Mouse (Mus musculus): ENCODE measurements around the gene Lcp2. TPM values are rescaled to one million over a fixed set of nuclear protein-coding genes. Genes with fewer than 3 reads are reported as not detected.

Lcp2 gene
- total and polyA plus RNA-seq, 3 experiments, result 48.3 to 109 (median 52.2) TPM

GRCm38 (mm10) chr11:34008214-34008613, 38.5 kb upstream of the Lcp2 start:
- peak; percentile 29 for DNase-seq (ENCODE audit: low spot score)
- H3K4me3 ChIP-seq (ENCODE audit: low read depth, low read length), result peak overlapping the region; percentile 64; the same call in 1 of the 2 replicates
- ATAC-seq (ENCODE audit: extremely low read depth, insufficient number of reproducible peaks, low FRiP score, poor library complexity, severe bottlenecking), result peak; percentile 69
- TF ChIP-seq GATA1 (IDR thresholded peaks at IDR 0.05; ENCODE audit: borderline replicate concordance, low read length) (no peak), GATA2 (IDR thresholded peaks at IDR 0.05; ENCODE audit: borderline replicate concordance, low read depth, low read length) (no peak), TAL1 (conservative IDR thresholded peaks at IDR 0.05; ENCODE audit: low read depth, low read length) (no peak), POLR2AphosphoS5 (IDR thresholded peaks at IDR 0.05; ENCODE audit: insufficient replicate concordance, low read depth, low read length) (no peak), CTCF (IDR thresholded peaks at IDR 0.05; ENCODE audit: low read depth, low read length) (no peak)
- no peaks in the 10 kb centered on the region for H3K27me3 ChIP-seq (ENCODE audit: insufficient read depth, low read length)
- no peaks in the 10 kb centered on the region for H3K36me3 ChIP-seq (replicated peaks)
- H3K4me1 ChIP-seq (ENCODE audit: insufficient read depth, low read depth, low read length), result peaks cover 45% of the 10 kb centered on the region
- peaks cover 12% of the 10 kb centered on the region for H3K9me3 ChIP-seq (replicated peaks)

GRCm38 (mm10) chr11:34008702-34009101, 38.0 kb upstream of the Lcp2 start:
- H3K4me1 ChIP-seq (ENCODE audit: insufficient read depth, low read depth, low read length), result peaks cover 45% of the 10 kb centered on the region

GRCm38 (mm10) chr11:34009316-34010087, 37.2 kb upstream of the Lcp2 start:
- DNase-seq (ENCODE audit: low spot score), result no peak
- Histone ChIP-seq H3K4me3 (ENCODE audit: low read depth, low read length) (peak overlapping the region; percentile 23; the same call in 1 of the 2 replicates), H3K27me3 (ENCODE audit: insufficient read depth, low read length) (no peaks in the 10 kb centered on the region), H3K36me3 (replicated peaks) (no peaks in the 10 kb centered on the region), H3K4me1 (ENCODE audit: insufficient read depth, low read depth, low read length) (peaks cover 45% of the 10 kb centered on the region), H3K9me3 (replicated peaks) (peaks cover 13% of the 10 kb centered on the region)
- no peak for ATAC-seq (ENCODE audit: extremely low read depth, insufficient number of reproducible peaks, low FRiP score, poor library complexity, severe bottlenecking)
- TF ChIP-seq GATA2 (IDR thresholded peaks at IDR 0.05; ENCODE audit: borderline replicate concordance, low read depth, low read length), result no peak
- no peak for TF ChIP-seq TAL1 (conservative IDR thresholded peaks at IDR 0.05; ENCODE audit: low read depth, low read length)
- no peak for TF ChIP-seq POLR2AphosphoS5 (IDR thresholded peaks at IDR 0.05; ENCODE audit: insufficient replicate concordance, low read depth, low read length)
- TF ChIP-seq GATA1 (IDR thresholded peaks at IDR 0.05; ENCODE audit: borderline replicate concordance, low read length), result no peak
- TF ChIP-seq CTCF (IDR thresholded peaks at IDR 0.05; ENCODE audit: low read depth, low read length), result no peak

More at GRCm38 (mm10) chr11:34008702-34009101, 38.0 kb upstream of the Lcp2 start:
- ATAC-seq (ENCODE audit: extremely low read depth, insufficient number of reproducible peaks, low FRiP score, poor library complexity, severe bottlenecking) (peak; percentile 58), DNase-seq (ENCODE audit: low spot score) (peak; percentile 30)
- Histone ChIP-seq H3K4me3 (ENCODE audit: low read depth, low read length) (peak overlapping the region; percentile 64; the same call in 1 of the 2 replicates), H3K9me3 (replicated peaks) (peaks cover 13% of the 10 kb centered on the region), H3K27me3 (ENCODE audit: insufficient read depth, low read length) (no peaks in the 10 kb centered on the region), H3K36me3 (replicated peaks) (no peaks in the 10 kb centered on the region)
- TF ChIP-seq POLR2AphosphoS5 (IDR thresholded peaks at IDR 0.05; ENCODE audit: insufficient replicate concordance, low read depth, low read length), result no peak
- peak; percentile 32; the same call in 1 of the 2 replicates for TF ChIP-seq CTCF (IDR thresholded peaks at IDR 0.05; ENCODE audit: low read depth, low read length)

- no peak for TF ChIP-seq GATA1 (IDR thresholded peaks at IDR 0.05; ENCODE audit: borderline replicate concordance, low read length)
- no peak for TF ChIP-seq POLR2AphosphoS5 (IDR thresholded peaks at IDR 0.05; ENCODE audit: insufficient replicate concordance, low read depth, low read length)
- Histone ChIP-seq H3K4me3 (ENCODE audit: low read depth, low read length) (peak overlapping the region; percentile 23; the same call in 1 of the 2 replicates), H3K4me1 (ENCODE audit: insufficient read depth, low read depth, low read length) (peaks cover 43% of the 10 kb centered on the region), H3K9me3 (replicated peaks) (peaks cover 13% of the 10 kb centered on the region; the same call in 1 of the 2 replicates), H3K36me3 (replicated peaks) (no peaks in the 10 kb centered on the region), H3K27me3 (ENCODE audit: insufficient read depth, low read length) (no peaks in the 10 kb centered on the region)
- ATAC-seq (ENCODE audit: extremely low read depth, insufficient number of reproducible peaks, low FRiP score, poor library complexity, severe bottlenecking) (no peak), DNase-seq (ENCODE audit: low spot score) (no peak)
Observed at GRCm38 (mm10) chr11:34010133-34010858, 36.4 kb upstream of the Lcp2 start.

- no peak overlapping the region for H3K4me3 ChIP-seq (ENCODE audit: low read depth, low read length)
- H3K27me3 ChIP-seq (ENCODE audit: insufficient read depth, low read length), result no peaks in the 10 kb centered on the region
- no peaks in the 10 kb centered on the region for H3K36me3 ChIP-seq (replicated peaks)
- no peak for ATAC-seq (ENCODE audit: extremely low read depth, insufficient number of reproducible peaks, low FRiP score, poor library complexity, severe bottlenecking)
- no peak for TF ChIP-seq GATA1 (IDR thresholded peaks at IDR 0.05; ENCODE audit: borderline replicate concordance, low read length)
- no peak for TF ChIP-seq GATA2 (IDR thresholded peaks at IDR 0.05; ENCODE audit: borderline replicate concordance, low read depth, low read length)
- TF ChIP-seq TAL1 (conservative IDR thresholded peaks at IDR 0.05; ENCODE audit: low read depth, low read length), result no peak
- DNase-seq (ENCODE audit: low spot score), result no peak
- H3K4me1 ChIP-seq (ENCODE audit: insufficient read depth, low read depth, low read length), result peaks cover 39% of the 10 kb centered on the region
- H3K9me3 ChIP-seq (replicated peaks), result peaks cover 10% of the 10 kb centered on the region; the same call in 1 of the 2 replicates
Observed at GRCm38 (mm10) chr11:34010859-34011172, 35.9 kb upstream of the Lcp2 start.

GRCm38 (mm10) chr11:34012007-34012652, 34.6 kb upstream of the Lcp2 start:
- H3K9me3 ChIP-seq (replicated peaks), result peaks cover 7% of the 10 kb centered on the region; the same call in 1 of the 2 replicates
- ATAC-seq (ENCODE audit: extremely low read depth, insufficient number of reproducible peaks, low FRiP score, poor library complexity, severe bottlenecking), result no peak
- TF ChIP-seq GATA2 (IDR thresholded peaks at IDR 0.05; ENCODE audit: borderline replicate concordance, low read depth, low read length) (no peak), CTCF (IDR thresholded peaks at IDR 0.05; ENCODE audit: low read depth, low read length) (no peak), POLR2AphosphoS5 (IDR thresholded peaks at IDR 0.05; ENCODE audit: insufficient replicate concordance, low read depth, low read length) (no peak), GATA1 (IDR thresholded peaks at IDR 0.05; ENCODE audit: borderline replicate concordance, low read length) (no peak), TAL1 (conservative IDR thresholded peaks at IDR 0.05; ENCODE audit: low read depth, low read length) (no peak)
- H3K27me3 ChIP-seq (ENCODE audit: insufficient read depth, low read length), result no peaks in the 10 kb centered on the region
- no peak for DNase-seq (ENCODE audit: low spot score)
- peaks cover 32% of the 10 kb centered on the region for H3K4me1 ChIP-seq (ENCODE audit: insufficient read depth, low read depth, low read length)
- no peaks in the 10 kb centered on the region for H3K36me3 ChIP-seq (replicated peaks)
- H3K4me3 ChIP-seq (ENCODE audit: low read depth, low read length), result no peak overlapping the region

Measured in G1E (cell line).